Mouse (Mus musculus) B cell, adult 2 months (primary cell): ENCODE measurements around the gene Neurod2.

Experiments
- DNase-seq, 2 experiments: peaks; one replicate each; pipeline ENCODE4 v3.0.0; 2022

Gene Neurod2

GRCm38 (mm10) chr11:98353651-98354211 lies 24.3 kb upstream of the Neurod2 start:
- DNase-seq: no peak

GRCm38 (mm10) chr11:98352272-98352990 lies 23.0 kb upstream of the Neurod2 start:
- no peak for DNase-seq

GRCm38 (mm10) chr11:98349308-98349707 lies 19.9 kb upstream of the Neurod2 start:
- DNase-seq: no peak

DNA sequence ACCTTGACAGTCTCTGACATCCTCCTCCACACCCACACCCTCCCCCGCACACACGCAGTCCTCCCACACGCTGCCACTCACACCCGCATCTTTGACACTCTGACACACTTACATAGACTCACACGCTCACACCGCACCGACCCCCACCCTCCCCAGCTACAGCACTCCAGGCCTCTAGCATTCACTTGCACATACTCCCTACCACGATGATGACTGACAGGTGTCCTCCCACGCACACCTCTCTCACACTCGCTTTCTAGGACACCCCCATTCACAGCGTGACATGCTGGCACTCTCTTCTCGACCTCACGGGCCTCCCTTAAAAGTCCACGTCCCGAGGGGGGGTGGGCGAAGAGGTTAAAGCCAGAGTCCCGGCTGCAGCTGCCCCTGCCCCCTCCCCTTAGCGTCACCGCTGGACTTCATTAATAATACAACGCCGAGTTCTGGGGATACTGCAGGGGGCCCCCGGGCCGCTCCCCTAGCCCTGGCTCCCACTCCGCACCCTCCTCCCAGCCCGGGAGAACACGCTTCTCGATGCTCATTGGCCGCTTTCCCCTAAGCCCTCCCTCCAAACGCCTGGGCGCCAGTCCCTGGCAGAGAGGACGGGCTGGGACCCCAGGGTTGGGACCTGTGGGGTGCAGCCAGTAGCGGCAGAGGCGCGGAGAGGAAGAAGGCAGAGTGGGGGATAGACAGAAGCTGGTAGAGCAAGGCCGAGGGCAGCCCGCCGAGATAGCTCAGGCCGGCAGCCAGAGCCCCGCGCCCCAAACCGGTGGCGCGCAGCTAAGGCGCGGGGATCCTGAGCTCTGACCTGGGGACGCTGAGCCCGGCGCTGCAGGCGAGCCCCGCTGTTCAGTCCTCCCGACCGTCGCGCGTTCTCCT lies 18.9 kb upstream of the Neurod2 start, which contains the start of gene Ppp1r1b:
Gene Ppp1r1b (plus strand): TSS at position 322 of the 879 bp plus-strand sequence.
- DNase-seq: peak; percentile 58 to 61

DNA sequence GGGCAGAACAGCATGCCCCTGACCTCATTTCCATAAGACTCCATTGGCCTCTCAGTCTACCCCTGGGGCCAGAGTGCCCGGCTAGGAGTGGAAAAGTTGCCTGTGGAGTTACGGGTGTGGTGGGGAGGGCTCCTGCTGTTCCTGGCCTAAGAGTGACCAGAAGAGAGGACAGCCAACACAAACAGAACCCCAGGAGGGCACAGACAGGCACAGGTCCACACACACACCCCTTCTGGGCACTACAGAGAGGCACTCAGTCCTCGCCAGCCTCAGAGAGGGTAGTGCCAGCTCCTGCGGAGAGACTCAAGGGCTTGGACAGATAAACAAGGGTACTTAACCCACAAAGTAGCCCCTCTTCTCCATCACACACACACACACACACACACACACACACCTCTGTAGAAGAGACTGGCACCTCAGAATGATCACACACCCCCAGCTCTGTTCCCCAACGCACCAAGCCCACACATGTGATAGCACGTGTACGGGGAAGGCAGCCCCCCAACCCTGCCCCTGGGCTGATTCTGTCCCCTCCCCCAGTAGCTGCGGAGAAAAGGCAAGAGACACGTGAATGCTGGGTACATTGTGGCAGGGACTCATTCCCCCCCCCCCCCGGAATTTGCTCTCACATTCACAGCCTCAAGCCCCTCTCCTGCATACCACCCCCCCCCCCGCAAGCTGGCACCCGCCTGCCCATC lies 18.1 kb upstream of the Neurod2 start:
- peak in 1 of 2 experiments; percentile 16 for DNase-seq

GRCm38 (mm10) chr11:98346168-98346567 lies 16.7 kb upstream of the Neurod2 start:
- DNase-seq: no peak

- peak; percentile 81 to 82 for DNase-seq
These were observed 15.8 kb upstream of the Neurod2 start for GRCm38 (mm10) chr11:98345253-98345652.

DNA sequence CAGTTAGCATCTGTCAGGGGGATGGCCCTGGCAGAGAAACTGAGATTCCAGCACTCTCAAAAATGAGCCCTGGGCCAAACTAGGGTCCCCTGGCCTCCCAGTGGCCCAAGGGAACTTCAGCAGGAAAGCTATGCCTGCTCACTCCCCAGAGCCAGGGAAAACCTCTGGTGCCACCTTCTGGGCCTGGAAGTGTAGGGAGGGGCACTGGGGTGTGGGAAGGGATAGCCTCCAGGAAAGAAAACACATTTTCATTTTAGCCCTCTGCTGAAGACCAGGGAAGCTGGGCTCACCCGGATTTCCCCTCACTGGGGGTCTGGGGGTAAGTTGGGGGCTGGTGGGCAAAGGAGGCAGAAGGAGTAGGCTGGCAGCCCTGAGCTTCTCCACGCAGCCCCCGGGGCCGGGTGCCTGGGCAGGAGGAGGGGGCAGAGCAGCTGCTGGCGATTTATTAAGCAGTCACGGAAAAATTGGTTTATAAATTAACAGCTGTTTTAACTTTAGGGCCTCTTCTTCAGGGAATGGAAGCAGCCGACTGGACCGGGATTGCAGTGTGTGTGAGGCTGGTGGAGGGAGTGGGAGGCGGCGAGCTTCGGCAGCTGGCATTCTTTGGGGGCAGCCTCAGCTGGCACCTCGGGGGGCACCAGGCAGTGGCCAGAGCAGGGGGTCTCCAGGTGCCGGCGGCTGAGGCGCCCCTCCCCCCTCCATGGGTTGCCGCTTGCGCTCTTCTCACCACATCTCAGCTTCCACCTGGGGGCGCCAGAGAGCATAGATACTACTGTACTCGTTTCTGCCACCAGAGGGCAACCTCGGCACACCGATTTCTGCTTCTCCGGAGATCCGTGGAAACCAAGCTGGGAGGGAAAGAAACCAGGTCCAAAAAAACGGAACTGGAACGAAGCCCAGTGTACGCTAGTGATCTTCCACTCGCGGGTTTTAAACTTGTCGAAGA lies 12.8 kb upstream of the Neurod2 start:
- peak; percentile 97 for DNase-seq

DNA sequence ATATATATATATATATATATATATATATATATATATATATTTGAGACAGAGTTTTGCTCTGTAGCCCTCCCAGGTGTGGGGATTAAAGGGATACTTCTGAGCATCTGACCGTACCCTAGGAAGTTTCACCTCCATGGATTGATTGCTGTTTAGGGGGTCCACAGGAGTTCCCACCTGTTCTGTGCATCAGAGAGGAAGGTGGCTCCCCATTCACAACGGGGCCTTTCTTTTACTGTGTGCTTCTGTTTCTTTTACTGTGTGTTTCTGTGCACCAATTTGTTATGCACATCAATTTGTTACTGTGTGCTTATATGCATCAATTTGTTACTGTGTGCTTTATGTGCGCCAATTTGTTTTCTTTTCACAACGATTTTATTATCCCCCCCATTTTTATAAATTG lies 11.7 kb upstream of the Neurod2 start:
- no peak for DNase-seq

DNA sequence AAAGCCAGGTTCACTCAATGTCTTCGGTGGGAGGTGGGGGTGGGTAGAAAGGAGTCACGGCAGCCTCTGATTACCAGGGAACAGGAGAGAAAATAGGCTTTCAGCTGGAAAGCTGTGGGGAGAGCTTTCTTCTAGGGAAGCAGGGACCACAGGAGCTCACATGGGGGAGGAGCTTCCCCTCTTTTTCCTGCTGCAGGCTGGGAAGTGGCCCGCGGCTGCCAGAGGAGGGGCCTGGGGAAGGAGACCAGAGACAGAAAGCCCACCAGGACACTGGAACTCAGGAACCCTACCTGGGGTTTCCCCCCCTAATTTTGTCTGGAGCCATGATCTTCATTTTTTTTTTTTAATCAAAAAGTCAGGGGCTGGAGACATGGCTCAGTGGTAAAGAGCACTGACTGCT lies 11.1 kb upstream of the Neurod2 start:
- DNase-seq: no peak

DNA sequence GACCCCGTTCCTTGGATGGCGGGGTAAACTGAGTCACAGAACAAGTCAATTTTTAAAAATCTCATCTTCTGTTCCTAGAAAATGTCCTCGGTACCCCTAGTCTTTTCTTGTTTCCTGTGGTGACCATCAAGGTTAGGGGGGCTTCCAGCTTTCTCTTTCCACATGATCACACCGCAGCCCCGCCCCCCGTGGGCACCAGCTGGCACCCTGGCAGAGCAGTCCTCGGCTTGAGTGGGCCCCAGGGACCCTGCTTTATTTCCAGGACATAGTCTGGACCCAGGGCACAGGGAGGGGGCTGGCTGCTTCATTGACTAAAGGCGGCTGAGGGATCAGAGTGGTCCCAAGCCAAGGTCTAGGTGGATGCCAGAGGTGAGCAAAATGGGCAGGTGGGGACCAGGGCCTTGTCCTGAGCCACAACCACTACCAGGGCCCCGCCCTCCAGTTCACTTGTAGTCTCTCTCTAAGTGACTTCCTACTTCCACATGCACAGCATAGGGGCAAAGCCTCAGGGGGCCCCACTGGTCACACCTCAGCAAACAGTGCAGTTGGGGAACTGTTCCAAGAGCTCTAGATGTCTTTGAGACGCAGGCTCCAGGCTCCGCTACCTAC lies 10.3 kb upstream of the Neurod2 start:
- DNase-seq: peak; percentile 65 to 71

- DNase-seq: no peak
These were observed 9.6 kb upstream of the Neurod2 start for GRCm38 (mm10) chr11:98339071-98339501.

DNA sequence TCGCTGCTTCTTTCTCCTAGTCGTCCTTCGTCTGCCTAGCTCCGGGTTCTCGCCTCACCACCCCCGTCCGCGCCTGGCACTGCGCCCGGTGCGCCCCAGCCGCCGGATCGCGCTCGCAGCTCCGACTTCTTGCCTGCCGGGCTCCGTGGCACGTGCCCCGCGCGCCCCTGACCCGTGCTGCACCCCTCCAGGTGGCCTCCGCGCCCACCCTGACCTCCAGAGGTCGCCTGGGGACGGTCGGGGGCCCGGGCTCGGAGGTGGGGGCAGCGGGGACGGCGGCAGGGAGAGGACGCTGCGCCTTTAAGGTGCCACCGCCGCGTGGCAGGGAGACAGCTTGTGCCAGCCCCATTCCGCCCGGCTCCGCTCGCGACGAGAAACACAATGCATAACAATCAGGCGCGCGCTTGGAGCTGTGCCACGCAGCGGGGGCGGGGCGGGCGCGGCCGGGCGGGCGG lies 9.1 kb upstream of the Neurod2 start:
- DNase-seq: peak; percentile 51 to 58

GRCm38 (mm10) chr11:98336245-98337107 lies 7.0 kb upstream of the Neurod2 start:
- peak; percentile 62 for DNase-seq

DNA sequence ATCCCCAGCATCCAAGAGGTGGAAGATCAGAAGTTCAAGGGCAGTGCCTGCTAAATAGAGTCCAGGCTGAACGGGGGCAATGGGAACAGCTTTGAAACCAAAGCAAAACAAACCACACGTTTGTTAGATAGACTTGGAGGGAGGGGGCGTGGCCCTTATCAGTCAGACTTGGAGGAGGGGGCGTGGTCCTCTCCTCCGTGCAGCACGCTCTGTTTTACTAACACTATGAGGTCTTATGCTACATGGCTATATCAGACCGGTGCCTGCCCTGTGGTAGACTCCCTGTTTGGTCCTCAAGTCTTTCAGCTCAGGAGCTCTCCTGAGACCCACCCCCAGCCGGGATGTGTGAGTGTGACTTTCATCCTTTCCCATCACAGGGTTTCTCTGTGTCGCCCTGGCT lies 5.8 kb upstream of the Neurod2 start:
- DNase-seq: no peak

GRCm38 (mm10) chr11:98333981-98334741 lies 4.7 kb upstream of the Neurod2 start:
- DNase-seq: no peak

DNA sequence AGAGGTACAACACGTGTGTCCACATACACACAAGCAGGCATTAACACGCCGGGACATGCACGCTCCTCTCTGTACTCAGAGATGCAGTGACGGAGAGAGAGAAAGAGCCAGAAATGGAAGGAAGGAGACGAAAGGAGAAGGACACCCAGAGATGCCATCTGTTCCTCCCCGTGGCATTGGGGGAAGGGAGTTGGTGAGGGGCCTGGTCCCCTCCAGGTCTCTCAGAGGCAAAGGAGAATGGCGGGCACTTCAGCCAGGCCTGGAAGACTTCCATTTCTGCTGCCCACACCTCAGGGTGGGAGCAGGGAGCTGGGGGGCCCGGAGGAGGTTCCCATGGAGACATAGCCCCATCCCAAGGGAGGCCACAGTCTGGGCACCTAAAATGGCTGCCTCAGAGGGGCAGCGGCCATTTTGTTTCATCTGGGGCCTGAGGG lies 3.8 kb upstream of the Neurod2 start:
- DNase-seq: no peak

- DNase-seq: no peak
These were observed 3.4 kb upstream of the Neurod2 start for GRCm38 (mm10) chr11:98332841-98333240.

DNA sequence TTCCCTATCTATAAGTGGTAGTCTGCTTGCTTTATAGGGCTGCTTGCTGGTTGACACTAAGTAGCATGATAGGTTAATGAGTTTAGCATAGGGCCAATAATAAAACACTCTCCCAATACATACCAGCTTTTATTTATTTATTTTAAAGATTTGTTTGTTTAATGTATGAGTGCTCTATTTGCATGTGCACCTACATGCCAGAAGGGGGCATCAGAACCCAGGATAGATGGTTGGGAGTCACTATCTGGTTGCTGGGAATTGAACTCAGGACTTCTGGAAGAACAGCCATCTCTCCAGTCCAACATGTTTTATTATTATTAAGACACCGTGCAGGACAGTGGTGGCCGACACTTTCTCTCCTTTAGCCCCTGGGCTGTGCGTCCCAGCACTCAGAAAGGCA lies 2.7 kb upstream of the Neurod2 start:
- DNase-seq: no peak
